Mouse (Mus musculus) T-helper 2 cell (primary cell): ENCODE measurements at regions not wholly inside any gene's neighbourhood (a gene's known extent, or its start where the extent isn't known, plus 50 kb on each side); places are given as distances from the start of the nearest gene placed in this dataset.

ENCODE experiments used
- in situ Hi-C: fragments of 300-600 bp; cut with MboI, MseI; formaldehyde crosslinking; loops from one replicate; pipeline ENCODE4 v1.15.1; 2025; ENCODE audit warnings: high pct_unique_total_duplicates

GRCm38 (mm10) chr12:107757996-107758791, 245.2 kb downstream of the Bcl11b start:
- in situ Hi-C loops: no loop called here

- in situ Hi-C loops: no loop called here
These were observed 244.1 kb downstream of the Bcl11b start for GRCm38 (mm10) chr12:107759291-107759690.

- in situ Hi-C loops: no loop called here
These were observed 243.5 kb downstream of the Bcl11b start for GRCm38 (mm10) chr12:107759911-107760310.

- in situ Hi-C loops: no loop called here
These were observed 241.3 kb downstream of the Bcl11b start for GRCm38 (mm10) chr12:107762140-107762539.

- in situ Hi-C loops: no loop called here
These were observed 233.4 kb downstream of the Bcl11b start for GRCm38 (mm10) chr12:107769801-107770515.

GRCm38 (mm10) chr12:107770516-107770836, 232.9 kb downstream of the Bcl11b start:
- in situ Hi-C loops: no loop called here

- in situ Hi-C loops: no loop called here
These were observed 232.1 kb downstream of the Bcl11b start for GRCm38 (mm10) chr12:107771325-107771724.

- in situ Hi-C loops: no loop called here
These were observed 231.6 kb downstream of the Bcl11b start for GRCm38 (mm10) chr12:107771809-107772208.

GRCm38 (mm10) chr12:107778046-107778445, 225.4 kb downstream of the Bcl11b start:
- in situ Hi-C loops: no loop called here

GRCm38 (mm10) chr12:107779306-107780057, 223.9 kb downstream of the Bcl11b start:
- in situ Hi-C loops: no loop called here

- in situ Hi-C loops: no loop called here
These were observed 221.3 kb downstream of the Bcl11b start for GRCm38 (mm10) chr12:107782147-107782546.

GRCm38 (mm10) chr12:107783831-107784230, 219.6 kb downstream of the Bcl11b start:
- in situ Hi-C loops: no loop called here

- in situ Hi-C loops: loop anchor here (10.0 kb wide), 1 partner anchor 225 kb away; no protein-coding TSS in a partner anchor
These were observed 213.6 kb downstream of the Bcl11b start for GRCm38 (mm10) chr12:107789818-107790217.

GRCm38 (mm10) chr12:107800296-107800695, 203.1 kb downstream of the Bcl11b start:
- in situ Hi-C loops: no loop called here

GRCm38 (mm10) chr12:107807634-107808033, 195.8 kb downstream of the Bcl11b start:
- in situ Hi-C loops: no loop called here

- in situ Hi-C loops: no loop called here
These were observed 195.2 kb downstream of the Bcl11b start for GRCm38 (mm10) chr12:107808158-107808715.

GRCm38 (mm10) chr12:107811231-107811630, 192.2 kb downstream of the Bcl11b start:
- in situ Hi-C loops: no loop called here

- in situ Hi-C loops: no loop called here
These were observed 190.7 kb downstream of the Bcl11b start for GRCm38 (mm10) chr12:107812549-107813335.

GRCm38 (mm10) chr12:107814926-107815325, 188.5 kb downstream of the Bcl11b start:
- in situ Hi-C loops: no loop called here

- in situ Hi-C loops: no loop called here
These were observed 179.5 kb downstream of the Bcl11b start for GRCm38 (mm10) chr12:107823768-107824394.

GRCm38 (mm10) chr12:107825921-107826320, 177.5 kb downstream of the Bcl11b start:
- in situ Hi-C loops: no loop called here
